Mouse (Mus musculus): ENCODE data around the gene Rapgef2.
A peak's percentile ranks its signal among the peaks of the same experiment; 100 is the strongest.

Rapgef2 gene

DNA sequence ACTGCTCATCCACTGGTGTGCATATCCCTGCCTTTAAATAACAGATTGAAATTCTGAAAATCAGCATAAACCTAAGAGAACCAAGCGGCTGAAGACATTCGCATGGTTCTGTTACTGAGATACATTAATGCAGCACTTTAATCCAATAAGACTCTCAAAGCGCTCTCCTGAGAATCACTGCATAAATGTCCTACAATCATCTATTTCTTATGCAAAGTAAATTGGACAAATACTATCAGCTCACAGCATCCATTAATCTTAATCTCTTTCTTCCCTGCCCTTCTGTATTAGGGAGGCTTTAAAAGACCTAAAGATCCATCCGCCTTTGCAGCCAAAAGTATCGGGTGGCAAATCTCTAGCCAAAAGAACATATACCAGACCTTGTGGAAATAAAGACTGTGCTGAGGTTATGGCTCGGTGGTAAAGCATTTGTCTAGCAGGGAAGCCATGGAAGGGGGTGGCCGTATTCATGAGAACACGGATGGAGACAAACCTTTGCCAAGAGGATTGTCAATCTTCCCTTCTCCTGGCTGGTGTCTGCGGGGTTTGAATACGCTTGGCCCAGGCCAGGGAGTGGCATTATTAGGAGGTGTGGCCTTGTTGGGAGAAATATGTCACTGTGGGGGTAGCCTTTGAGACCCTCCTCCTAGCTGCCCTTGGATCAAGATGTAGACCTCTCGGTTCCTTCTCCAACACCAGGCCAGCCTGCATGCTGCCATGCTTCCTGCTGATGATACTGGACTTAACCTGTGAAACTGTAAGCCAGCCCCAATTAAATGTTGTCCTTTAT, 10.3 kb downstream of the Rapgef2 start:
- no peak for DNase-seq

DNA sequence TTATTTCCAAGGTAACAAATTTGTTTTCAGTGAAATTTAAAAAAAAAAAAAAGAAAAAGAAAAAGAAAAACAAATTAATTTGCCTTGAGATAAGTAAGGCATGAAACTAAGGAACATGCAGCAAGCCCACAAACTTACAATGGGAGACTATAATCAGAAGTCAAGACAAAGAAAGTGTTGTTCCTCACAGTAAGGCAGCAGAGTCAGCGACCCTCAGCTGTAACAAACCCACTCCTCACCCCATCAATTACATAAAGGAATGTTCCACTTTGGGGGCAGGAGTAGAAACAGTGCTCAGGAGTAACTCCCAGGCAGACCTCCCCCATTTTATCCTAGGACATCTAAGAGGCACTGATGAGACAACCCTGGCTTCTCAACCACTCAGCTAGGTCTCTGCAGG, 13.0 kb downstream of the Rapgef2 start:
- no peak for DNase-seq

DNA sequence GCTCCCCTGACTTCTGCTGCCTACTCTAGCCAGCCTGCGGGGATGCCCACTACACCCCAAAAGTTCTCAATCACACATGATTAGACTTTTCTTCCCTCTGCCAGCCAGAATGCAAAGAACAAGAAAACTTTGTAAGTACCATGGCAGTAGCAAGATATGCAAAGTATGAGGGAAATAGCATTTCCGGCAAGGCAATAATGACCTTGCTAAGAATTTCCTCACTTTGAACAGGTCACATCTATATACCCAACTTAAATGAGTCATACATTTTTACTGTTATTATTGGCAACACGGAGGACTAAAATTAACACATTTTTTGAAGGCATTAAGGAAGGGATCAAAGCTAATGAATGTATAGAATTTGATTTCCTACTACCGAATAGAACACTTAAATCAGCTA, 13.4 kb downstream of the Rapgef2 start:
- no peak for DNase-seq

GRCm38 (mm10) chr3:79270980-79271555, 15.2 kb downstream of the Rapgef2 start:
- no peak for DNase-seq

DNA sequence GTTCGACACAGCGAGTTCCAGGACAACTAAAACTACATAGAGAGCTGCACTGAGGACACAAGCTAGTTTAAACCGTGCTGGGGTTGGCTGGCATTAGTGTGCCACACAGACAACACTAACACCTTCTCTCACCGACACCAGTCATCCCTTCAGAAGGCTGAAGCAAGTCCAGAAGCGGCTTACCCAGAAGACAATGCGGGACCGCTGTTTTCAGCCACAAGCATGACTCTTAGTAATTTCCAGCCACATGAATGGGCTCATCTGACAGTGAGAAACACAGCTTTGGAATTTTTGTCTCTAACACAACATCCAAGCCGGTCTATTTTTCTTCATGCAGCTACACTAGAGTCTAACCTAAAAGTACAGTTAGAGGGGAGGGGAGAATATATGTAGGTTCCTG, 16.4 kb downstream of the Rapgef2 start:
- DNase-seq: no peak

- no peak for DNase-seq
Measured at GRCm38 (mm10) chr3:79266976-79267375, 19.3 kb downstream of the Rapgef2 start.

DNA sequence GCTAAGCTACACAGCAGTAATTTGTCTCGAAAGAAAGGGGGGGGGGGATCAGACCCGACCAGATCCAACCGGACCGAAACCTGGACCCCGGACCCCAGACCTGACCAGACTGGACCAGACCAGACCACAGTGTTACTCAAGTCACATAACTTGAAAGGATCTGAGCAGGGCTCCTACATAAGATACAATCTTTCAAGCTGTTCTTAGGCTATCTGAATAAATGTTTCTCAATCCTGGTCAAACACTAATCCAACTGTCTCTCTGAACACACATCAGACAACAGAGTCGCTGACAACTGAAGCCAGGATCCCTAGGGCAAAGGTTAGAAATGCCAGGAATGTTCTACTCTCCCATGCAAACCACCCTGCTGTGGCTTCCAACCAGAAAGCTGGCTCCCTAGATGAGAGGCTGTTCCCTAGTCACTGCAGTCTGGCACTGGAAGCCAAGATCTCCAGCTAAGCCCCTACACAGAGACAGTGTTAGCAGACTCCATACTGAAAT, 24.5 kb downstream of the Rapgef2 start:
- peak; percentile 13 for DNase-seq

GRCm38 (mm10) chr3:79254023-79254422, 32.3 kb downstream of the Rapgef2 start:
- no peak for DNase-seq

GRCm38 (mm10) chr3:79253416-79253815, 32.9 kb downstream of the Rapgef2 start:
- no peak for DNase-seq

DNA sequence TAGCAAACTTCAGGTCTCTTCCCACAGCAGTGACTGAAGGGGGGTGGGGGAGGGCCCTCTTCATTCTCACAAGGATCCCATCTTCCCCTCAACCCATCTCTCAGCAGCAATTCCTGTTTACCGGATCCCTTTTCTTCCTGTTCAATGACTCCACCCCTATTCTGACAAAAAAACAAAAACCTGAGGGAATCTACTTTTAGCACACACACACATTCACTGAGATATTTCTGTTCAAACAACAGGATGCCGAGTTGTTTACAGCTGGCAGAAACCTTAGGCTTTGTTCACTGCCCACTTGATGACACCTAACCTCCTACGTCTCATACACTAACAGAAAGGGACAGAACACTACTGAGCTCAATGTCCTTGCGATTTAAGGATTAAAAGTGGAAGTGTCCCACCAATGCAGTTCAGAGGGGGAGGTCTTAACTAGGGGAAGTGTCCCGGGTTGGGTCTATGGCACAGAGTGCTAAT, 33.4 kb downstream of the Rapgef2 start:
- no peak for DNase-seq

GRCm38 (mm10) chr3:79249955-79250354, 36.4 kb downstream of the Rapgef2 start:
- DNase-seq: no peak

- no peak for DNase-seq
Measured at GRCm38 (mm10) chr3:79248659-79249235, 37.6 kb downstream of the Rapgef2 start.

- DNase-seq: no peak
Measured at GRCm38 (mm10) chr3:79248208-79248607, 38.1 kb downstream of the Rapgef2 start.

DNA sequence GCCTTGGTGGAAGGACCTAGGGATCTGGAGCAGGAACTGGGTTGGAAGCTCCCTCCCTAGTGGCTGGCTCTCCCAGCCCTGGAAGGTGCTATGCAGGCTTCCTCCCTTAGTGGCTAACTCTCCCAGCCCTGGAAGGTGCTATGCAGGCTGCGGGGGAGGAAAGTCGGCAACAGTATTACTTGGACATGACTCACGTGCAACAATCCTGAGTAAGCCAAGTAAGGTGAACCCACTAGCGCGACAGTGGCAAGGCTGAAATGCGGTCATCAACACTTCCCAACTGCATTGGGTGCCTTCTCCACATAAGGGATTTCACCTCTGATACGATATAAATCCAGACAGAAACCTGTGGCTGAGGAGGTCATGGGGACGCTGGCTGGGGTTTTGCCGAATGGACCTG, 42.0 kb downstream of the Rapgef2 start:
- no peak for DNase-seq

DNA sequence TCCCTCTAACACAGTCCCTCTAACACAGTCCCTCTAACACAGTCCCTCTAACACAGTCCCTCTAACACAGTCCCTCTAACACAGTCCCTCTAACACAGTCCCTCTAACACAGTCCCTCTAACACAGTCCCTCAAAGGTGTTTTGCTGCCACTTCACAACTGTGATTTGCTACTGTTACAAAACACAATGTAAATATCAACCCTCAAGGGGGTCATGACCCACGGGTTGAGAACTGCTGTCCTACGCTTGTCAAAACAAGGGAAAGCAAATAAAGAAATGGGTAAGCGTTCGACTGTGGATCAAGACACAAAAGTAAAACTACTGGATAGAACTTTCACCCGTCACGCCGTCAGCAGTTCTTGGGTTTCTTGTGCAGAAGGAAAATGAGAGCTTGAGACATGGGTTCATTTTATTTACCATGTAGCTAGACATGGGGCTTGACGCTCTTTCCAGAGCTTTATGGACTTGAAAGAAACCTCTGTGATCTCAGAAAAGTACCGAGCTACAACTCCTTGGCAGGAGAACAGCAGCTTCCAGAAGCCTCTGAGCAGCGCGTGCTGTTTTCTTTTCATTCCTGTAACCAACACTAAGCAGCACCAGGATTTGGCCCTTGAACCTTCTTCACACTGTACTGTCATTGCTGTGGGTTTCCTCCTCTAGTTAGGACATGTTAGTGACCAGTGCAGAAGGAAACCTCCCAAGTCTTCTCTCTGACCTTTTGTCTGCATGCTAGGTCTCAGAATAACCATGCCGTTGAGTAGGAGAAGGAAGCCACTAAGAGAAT, 43.2 kb downstream of the Rapgef2 start:
- DNase-seq: no peak

GRCm38 (mm10) chr3:79242298-79242697, 44.0 kb downstream of the Rapgef2 start:
- DNase-seq: no peak

- no peak for DNase-seq
Measured at GRCm38 (mm10) chr3:79239066-79239462, 47.3 kb downstream of the Rapgef2 start.

GRCm38 (mm10) chr3:79238456-79239065, 47.8 kb downstream of the Rapgef2 start:
- DNase-seq: no peak

DNA sequence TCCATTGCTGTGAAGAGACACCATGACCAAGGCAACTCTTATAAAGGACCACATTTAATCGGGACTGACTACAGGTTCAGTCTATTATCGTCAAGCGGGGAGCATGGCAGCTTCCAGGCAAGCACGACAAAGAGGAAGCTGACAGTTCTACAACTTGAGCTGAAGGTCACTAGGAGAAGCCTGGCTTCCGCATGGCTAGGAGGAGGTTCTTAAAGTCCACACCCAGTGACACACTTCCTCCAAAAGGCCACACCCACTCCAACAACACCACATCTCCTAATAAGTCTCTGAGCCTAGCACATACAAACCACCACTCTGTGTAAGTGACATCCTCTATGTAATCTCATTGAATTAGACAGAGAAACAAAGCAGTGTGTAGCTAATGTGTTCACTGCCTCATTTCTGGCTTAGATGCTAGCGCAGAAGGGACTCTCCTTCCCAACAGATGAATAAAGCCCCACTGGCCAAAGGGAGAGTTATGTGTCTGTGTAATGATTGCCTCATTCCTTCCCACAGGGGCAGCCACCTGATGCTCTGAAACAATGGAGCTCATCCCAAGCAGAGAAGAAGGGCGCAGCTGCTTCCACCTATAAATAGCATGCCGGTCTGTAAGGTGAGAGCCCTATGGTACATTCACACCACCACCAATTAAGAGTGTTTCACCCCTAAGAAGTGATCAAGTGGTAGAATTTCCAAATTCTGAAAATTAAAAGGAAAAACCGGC, 48.5 kb downstream of the Rapgef2 start:
- DNase-seq: no peak

DNA sequence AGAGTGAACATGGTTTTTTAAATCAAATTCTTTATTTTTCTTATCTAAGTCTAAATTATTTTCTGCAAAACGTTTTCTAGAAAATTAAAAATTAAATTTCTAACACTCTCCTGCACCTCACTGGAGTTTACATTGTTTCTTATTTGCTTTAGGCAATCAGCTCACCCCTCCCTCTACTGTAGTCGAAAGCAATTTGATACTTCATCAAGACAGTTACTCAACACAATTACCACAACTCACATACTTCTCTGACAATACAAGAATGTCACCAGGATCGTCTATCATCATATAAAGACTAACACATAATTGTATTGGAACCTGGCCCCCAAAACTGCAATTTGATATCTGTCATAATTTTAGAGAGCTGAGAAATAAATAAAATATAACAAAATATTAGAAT, 51.8 kb downstream of the Rapgef2 start:
- no peak for DNase-seq

DNA sequence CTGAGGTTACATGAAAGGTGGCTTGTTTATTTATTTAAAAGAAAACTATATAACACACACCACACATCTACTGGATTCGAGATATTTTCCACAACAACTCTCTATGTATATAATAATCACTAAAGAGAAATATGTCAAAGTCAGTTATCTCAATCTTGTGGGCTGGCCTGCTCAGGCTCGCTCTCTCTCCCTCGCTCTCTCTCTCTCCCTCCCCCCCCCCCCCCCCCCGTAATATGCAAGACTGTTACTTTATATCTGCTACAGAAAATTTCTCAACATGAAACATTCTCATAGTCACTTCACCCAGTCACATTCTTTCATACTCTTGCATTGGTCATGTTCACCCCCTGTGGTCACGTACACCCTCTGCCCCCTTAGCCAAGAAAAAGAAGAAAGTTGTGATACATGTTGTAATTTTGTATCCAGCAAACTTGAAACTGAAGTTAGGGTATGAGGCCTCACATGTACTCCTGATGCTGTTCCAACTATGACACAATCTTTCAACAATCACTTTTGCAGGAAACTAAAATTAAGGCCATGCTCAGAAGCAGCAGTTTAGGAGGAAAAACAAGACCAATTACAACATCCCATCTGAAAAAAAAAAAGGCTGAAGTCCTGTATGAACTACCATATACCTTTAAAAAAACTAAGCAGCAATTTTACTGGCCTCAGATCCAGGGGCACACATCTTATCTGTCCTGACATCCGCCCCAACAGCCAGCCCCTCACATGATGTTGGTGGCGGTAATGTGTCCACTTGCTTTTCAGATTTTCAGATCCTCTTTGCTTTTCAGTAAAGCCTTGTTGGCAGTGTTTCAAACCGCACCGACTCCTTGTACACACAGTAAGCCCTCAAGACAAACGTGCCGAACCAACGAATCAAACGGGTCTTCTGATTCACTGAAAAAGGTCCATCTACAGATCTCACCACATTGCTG, 52.6 kb downstream of the Rapgef2 start:
- no peak for DNase-seq

All from cerebellum, adult 11 months (tissue).